ENCODE assay signal across 41 mouse cellular contexts in genomic region chr7:143913611-143914010, GRCm38 (mm10). TPM values are rescaled to one million over a fixed set of nuclear protein-coding genes. Genes with fewer than 3 reads are reported as not detected.
DNase-seq lines count a peak whose midpoint lies in the region; ATAC-seq and TF ChIP-seq lines count a peak whose summit lies in the region.
"Had no signal": no experiment of that assay in that cellular context is flagged by ENCODE, and none has a peak within 500 bp of the region (broad histone marks: within the 10 kb centered on the region; RNA-seq: fewer than 3 reads in every experiment).

No protein-coding gene starts in this region.

- H3K27me3 ChIP-seq in lung, postnatal 0 days (replicated peaks; ENCODE audit: insufficient read depth, low read length), result no peaks in the 10 kb centered on the region
- H3K27me3 ChIP-seq: heart, embryonic 12.5 days; limb, embryonic 15.5 days; liver, embryonic 13.5 days; midbrain, embryonic 13.5 days; neural tube, embryonic 15.5 days had no signal

- H3K27ac ChIP-seq in lung, postnatal 0 days (ENCODE audit: low read length), result no peak overlapping the region
- H3K27ac ChIP-seq: forebrain, embryonic 13.5 days; hindbrain, embryonic 14.5 days; limb, embryonic 10.5 days; limb, embryonic 15.5 days; liver, embryonic 13.5 days; macrophage; midbrain, embryonic 13.5 days; neural tube, embryonic 15.5 days; stomach, postnatal 0 days had no signal

- H3K9me3 ChIP-seq in lung, postnatal 0 days (ENCODE audit: low read length), result no peaks in the 10 kb centered on the region
- H3K9me3 ChIP-seq: limb, embryonic 10.5 days; limb, embryonic 15.5 days; liver, embryonic 13.5 days; midbrain, embryonic 13.5 days; neural tube, embryonic 15.5 days had no signal

- no peak overlapping the region for H3K4me3 ChIP-seq in lung, postnatal 0 days (ENCODE audit: low read depth, low read length)
- H3K4me3 ChIP-seq: forebrain, embryonic 13.5 days; heart, embryonic 12.5 days; limb, embryonic 10.5 days; limb, embryonic 15.5 days; liver, embryonic 13.5 days; midbrain, embryonic 13.5 days; neural tube, embryonic 15.5 days had no signal

- no peak overlapping the region for H3K9ac ChIP-seq in lung, postnatal 0 days (replicated peaks; ENCODE audit: low read depth)
- H3K9ac ChIP-seq: forebrain, embryonic 13.5 days; heart, embryonic 12.5 days; hindbrain, embryonic 14.5 days; limb, embryonic 15.5 days; liver, embryonic 13.5 days; midbrain, embryonic 13.5 days; neural tube, embryonic 15.5 days had no signal

- 75% methylated on average over 8 of the region's 8 CpGs for WGBS in lung, postnatal 0 days

- no peak for ATAC-seq in lung, postnatal 0 days
- ATAC-seq: activated CD4-positive, CD25-positive, alpha-beta regulatory T cell, adult 4 months; forebrain, embryonic 13.5 days; intestine, postnatal 0 days; midbrain, embryonic 13.5 days had no signal

- DNase-seq in adrenal gland, adult (ENCODE audit: inconsistent age in 2 of 2, low spot score in 1 of 2), result peak; percentile 61 to 78
- no peak for DNase-seq in adrenal gland, postnatal 4 days (ENCODE audit: low spot score in 2 of 2)
- DNase-seq in cerebellum, postnatal 14 days, result peak; percentile 42 to 63
- DNase-seq in cerebellum, adult 9-11 months, result no peak
- DNase-seq in ovary, postnatal 36 days (ENCODE audit: low spot score), result peak; percentile 27
- DNase-seq in ovary, postnatal 10 days (ENCODE audit: low spot score), result no peak
- peak; percentile 23 to 54 for DNase-seq in cerebellum, postnatal 25 days
- DNase-seq in lung, postnatal 0 days (ENCODE audit: low spot score), result no peak
- DNase-seq: gastrocnemius, postnatal 14 days; heart, adult 18-20 months; kidney, adult 9 months; kidney, postnatal 10 days; liver, embryonic 13.5 days; lung, adult 18-20 months; lung, postnatal 10 days; right cerebral cortex, postnatal 4 days; thymus, adult 18-20 months; thymus, postnatal 25 days had no signal

- H3K36me3 ChIP-seq in lung, postnatal 0 days (ENCODE audit: insufficient read depth, low read length), result no peaks in the 10 kb centered on the region
- H3K36me3 ChIP-seq: heart, embryonic 12.5 days; limb, embryonic 10.5 days; limb, embryonic 15.5 days; liver, embryonic 13.5 days; midbrain, embryonic 13.5 days; neural tube, embryonic 15.5 days had no signal

- TF ChIP-seq CTCF in lung, postnatal 0 days (IDR thresholded peaks at IDR 0.05), result no peak

- TF ChIP-seq EP300 in lung, postnatal 0 days (IDR thresholded peaks at IDR 0.05), result no peak

- no peak overlapping the region for H3K4me2 ChIP-seq in lung, postnatal 0 days (replicated peaks; ENCODE audit: low read depth, low read length)
- H3K4me2 ChIP-seq: forebrain, embryonic 13.5 days; heart, embryonic 12.5 days; hindbrain, embryonic 14.5 days; limb, embryonic 15.5 days; liver, embryonic 13.5 days; midbrain, embryonic 13.5 days; neural tube, embryonic 15.5 days had no signal

- no peaks in the 10 kb centered on the region for H3K4me1 ChIP-seq in lung, postnatal 0 days (ENCODE audit: insufficient read depth, low read depth, low read length)
- H3K4me1 ChIP-seq: forebrain, embryonic 13.5 days; heart, embryonic 12.5 days; limb, embryonic 10.5 days; limb, embryonic 15.5 days; liver, embryonic 13.5 days; midbrain, embryonic 13.5 days; neural tube, embryonic 15.5 days had no signal

RNA-seq across cellular contexts. Expression of gene Gm498, which starts 47.0 kb away (rescaled TPM):
- not detected for total RNA-seq in adrenal gland, postnatal 4 days (2021)
- polyA plus RNA-seq in lung, postnatal 0 days (2015; fragmentation: Nextera tagmentation; extraction: Ambion mirVana), result not detected in 2 replicates
- total RNA-seq: CH12.LX; ES-E14; gastrocnemius, postnatal 14 days; heart, adult 18-20 months; hematopoietic stem cell, adult 5-6 weeks; layer of hippocampus, postnatal 25 days; megakaryocyte-erythroid progenitor cell, adult 5-6 weeks had no signal
- polyA plus RNA-seq: brain, embryonic 14.5 days; C2C12; cortical plate, adult 2 months; embryonic facial prominence, embryonic 11.5 days; forebrain, embryonic 13.5 days; heart, embryonic 12.5 days; heart, postnatal 0 days; hindbrain, embryonic 14.5 days; intestine, postnatal 0 days; large intestine, adult 2 months; limb, embryonic 10.5 days; limb, embryonic 15.5 days; liver, embryonic 13.5 days; macrophage; midbrain, embryonic 13.5 days; neural tube, embryonic 15.5 days; spleen, adult 2 months; stomach, postnatal 0 days had no signal

Comparison
In these comparisons a context has a peak if more than half of its experiments do, and no peak if none do; other contexts are left out.
1. DNase-seq: peak in adrenal gland, adult (2 of 2), cerebellum, postnatal 14 days (2 of 2), ovary, postnatal 36 days (single experiment) and cerebellum, postnatal 25 days (2 of 2); none in adrenal gland, postnatal 4 days (0 of 2), cerebellum, adult 9-11 months (single experiment), ovary, postnatal 10 days (single experiment) and lung, postnatal 0 days (single experiment).